Mouse (Mus musculus) embryonic facial prominence, embryonic 15.5 days (tissue): Measurements from ENCODE around the gene Dusp16. TPM values are rescaled to one million over a fixed set of nuclear protein-coding genes. Genes with fewer than 3 reads are reported as not detected.

Source experiments
- ATAC-seq: fragments of 200-750 bp; cut with Nextera tagmentation; 2 replicates; pipeline ENCODE4 v1.8.0; 2017; ENCODE audit warnings: low read depth, moderate TSS enrichment; ENCODE audit not compliant: insufficient number of reproducible peaks, low FRiP score, low TSS enrichment
- H3K27ac ChIP-seq: fragments of 300-500 bp; sonication (generic); replicated peaks from 2 replicates; pipeline ENCODE4 v1.5.1; 2015; ENCODE audit warnings: mild to moderate bottlenecking, inconsistent platforms
- H3K27me3 ChIP-seq: fragments of 300-500 bp; sonication (generic); 2 replicates; pipeline ENCODE4 v1.6.1; 2015; ENCODE audit warnings: inconsistent platforms
- H3K36me3 ChIP-seq: fragments of 300-500 bp; sonication (generic); 2 replicates; pipeline ENCODE4 v1.6.1; 2015; ENCODE audit warnings: mild to moderate bottlenecking, inconsistent platforms
- H3K4me1 ChIP-seq: fragments of 300-500 bp; sonication (generic); 2 replicates; pipeline ENCODE4 v1.6.1; 2015; ENCODE audit warnings: inconsistent platforms
- H3K4me2 ChIP-seq: fragments of 300-500 bp; sonication (generic); replicated peaks from 2 replicates; pipeline ENCODE4 v1.6.1; 2015; ENCODE audit warnings: mild to moderate bottlenecking, inconsistent platforms
- H3K4me3 ChIP-seq: fragments of 300-500 bp; sonication (generic); replicated peaks from 2 replicates; pipeline ENCODE4 v1.5.1; 2015; ENCODE audit warnings: mild to moderate bottlenecking, inconsistent platforms
- H3K9ac ChIP-seq: fragments of 300-500 bp; sonication (generic); 2 replicates; pipeline ENCODE4 v1.6.1; 2015; ENCODE audit warnings: inconsistent platforms
- H3K9me3 ChIP-seq: fragments of 300-500 bp; sonication (generic); replicated peaks from 2 replicates; pipeline ENCODE4 v1.6.1; 2016; ENCODE audit warnings: inconsistent platforms
- WGBS: fragments of 180-500 bp; shearing (Covaris S2); methylation state at CpG from one replicate; pipeline ENCODE4 v1.1.7; 2015; 5-methylcytosine and 5-hydroxymethylcytosine counted together
- polyA plus RNA-seq: library from polyadenylated mRNA; unstranded; fragments of >200 nt; fragmentation: Nextera tagmentation; extraction: Ambion mirVana; gene quantifications from 2 replicates; pipeline ENCODE4 v1.2.1, GENCODE M21; 2015

Dusp16 gene
- 19.6 and 20.3 TPM in 2 replicates for polyA plus RNA-seq

GRCm38 (mm10) chr6:134792141-134793045 lies at the start of gene Dusp16:
TSS of gene Dusp16 (minus strand) at chr6:134792625.
- H3K4me2 ChIP-seq = peak within 1 kb of the TSS; percentile 54
- peak within 1 kb of the TSS; percentile 94 for H3K9ac ChIP-seq
- H3K27ac ChIP-seq = peak within 1 kb of the TSS; percentile 98
- H3K36me3 ChIP-seq = no peaks in the 10 kb centered on the region
- peaks cover 13% of the 10 kb centered on the region for H3K4me1 ChIP-seq
- peak; percentile 87 for ATAC-seq
- H3K9me3 ChIP-seq = no peaks in the 10 kb centered on the region
- WGBS = under 1% methylated on average over 89 of the region's 108 CpGs
- no peaks in the 10 kb centered on the region for H3K27me3 ChIP-seq
- H3K4me3 ChIP-seq = peak within 1 kb of the TSS; percentile 79

GRCm38 (mm10) chr6:134840346-134840745 lies 47.9 kb upstream of the Dusp16 start:
- H3K4me2 ChIP-seq = no peak overlapping the region
- no peaks in the 10 kb centered on the region for H3K4me1 ChIP-seq
- no peaks in the 10 kb centered on the region for H3K9me3 ChIP-seq
- no peak overlapping the region for H3K4me3 ChIP-seq
- WGBS = 78% methylated on average over 2 of the region's 2 CpGs
- H3K36me3 ChIP-seq = no peaks in the 10 kb centered on the region
- no peak for ATAC-seq
- no peak overlapping the region for H3K9ac ChIP-seq
- H3K27ac ChIP-seq = no peak overlapping the region
- H3K27me3 ChIP-seq = no peaks in the 10 kb centered on the region

- no peak overlapping the region for H3K4me3 ChIP-seq
- H3K27me3 ChIP-seq = no peaks in the 10 kb centered on the region
- H3K4me1 ChIP-seq = no peaks in the 10 kb centered on the region
- no peak overlapping the region for H3K27ac ChIP-seq
- H3K9me3 ChIP-seq = no peaks in the 10 kb centered on the region
- H3K4me2 ChIP-seq = no peak overlapping the region
- WGBS = 90% methylated on average over 4 of the region's 4 CpGs
- H3K36me3 ChIP-seq = no peaks in the 10 kb centered on the region
- ATAC-seq = no peak
- H3K9ac ChIP-seq = no peak overlapping the region
Measured at GRCm38 (mm10) chr6:134838111-134838510, 45.7 kb upstream of the Dusp16 start.

GRCm38 (mm10) chr6:134834585-134835251 lies 42.3 kb upstream of the Dusp16 start:
- no peak overlapping the region for H3K4me2 ChIP-seq
- WGBS = 77% methylated on average over 9 of the region's 9 CpGs
- H3K9ac ChIP-seq = no peak overlapping the region

GRCm38 (mm10) chr6:134830776-134831175 lies 38.4 kb upstream of the Dusp16 start:
- H3K27me3 ChIP-seq = no peaks in the 10 kb centered on the region
- H3K9ac ChIP-seq = peak overlapping the region; percentile 48
- no peak for ATAC-seq
- peak overlapping the region; percentile 76 for H3K4me3 ChIP-seq
- H3K27ac ChIP-seq = peak overlapping the region; percentile 87; the same call in 1 of the 2 replicates
- H3K36me3 ChIP-seq = no peaks in the 10 kb centered on the region
- no peaks in the 10 kb centered on the region for H3K9me3 ChIP-seq
- H3K4me1 ChIP-seq = peaks cover 12% of the 10 kb centered on the region
- peak overlapping the region; percentile 78 for H3K4me2 ChIP-seq
- WGBS = 1% methylated on average over 10 of the region's 10 CpGs

More at GRCm38 (mm10) chr6:134834585-134835251, 42.3 kb upstream of the Dusp16 start:
- Histone ChIP-seq H3K4me1 (0 out of 2 replicates have a peak, but pooled peaks cover 2% of the 10 kb centered on the region), H3K27ac (no peak overlapping the region), H3K36me3 (no peaks in the 10 kb centered on the region), H3K4me3 (no peak overlapping the region), H3K9me3 (no peaks in the 10 kb centered on the region), H3K27me3 (no peaks in the 10 kb centered on the region)
- no peak for ATAC-seq

- Histone ChIP-seq H3K36me3 (no peaks in the 10 kb centered on the region), H3K27me3 (no peaks in the 10 kb centered on the region), H3K4me1 (peaks cover 12% of the 10 kb centered on the region), H3K4me2 (peak within 1 kb of the TSS; percentile 78), H3K27ac (peak within 1 kb of the TSS; percentile 96), H3K4me3 (peak within 1 kb of the TSS; percentile 76), H3K9ac (peak within 1 kb of the TSS; percentile 54), H3K9me3 (no peaks in the 10 kb centered on the region)
- under 1% methylated on average over 56 of the region's 58 CpGs for WGBS
- peak; percentile 97 for ATAC-seq
Measured at GRCm38 (mm10) chr6:134829786-134830700, 37.6 kb upstream of the Dusp16 start, which contains the start of gene Crebl2. TSS of gene Crebl2 (plus strand) at chr6:134830154.

GRCm38 (mm10) chr6:134822844-134823243 lies 30.4 kb upstream of the Dusp16 start:
- H3K27me3 ChIP-seq = no peaks in the 10 kb centered on the region
- no peaks in the 10 kb centered on the region for H3K4me1 ChIP-seq
- H3K4me2 ChIP-seq = no peak overlapping the region
- no peaks in the 10 kb centered on the region for H3K9me3 ChIP-seq
- H3K9ac ChIP-seq = no peak overlapping the region
- ATAC-seq = no peak
- H3K4me3 ChIP-seq = no peak overlapping the region
- no peaks in the 10 kb centered on the region for H3K36me3 ChIP-seq
- 70% methylated on average over 10 of the region's 10 CpGs for WGBS
- H3K27ac ChIP-seq = no peak overlapping the region

- H3K4me1 ChIP-seq = 0 out of 2 replicates have a peak, but pooled peaks cover 9% of the 10 kb centered on the region
- WGBS = 55% methylated on average over 6 of the region's 6 CpGs
- H3K36me3 ChIP-seq = no peaks in the 10 kb centered on the region
- H3K27me3 ChIP-seq = no peaks in the 10 kb centered on the region
- H3K9me3 ChIP-seq = no peaks in the 10 kb centered on the region
- no peak for ATAC-seq
- no peak overlapping the region for H3K9ac ChIP-seq
- H3K4me2 ChIP-seq = no peak overlapping the region
- no peak overlapping the region for H3K27ac ChIP-seq
- H3K4me3 ChIP-seq = no peak overlapping the region
Measured at GRCm38 (mm10) chr6:134820411-134820810, 28.0 kb upstream of the Dusp16 start.

GRCm38 (mm10) chr6:134819741-134820140 lies 27.3 kb upstream of the Dusp16 start:
- ATAC-seq = no peak
- Histone ChIP-seq H3K4me2 (no peak overlapping the region), H3K9me3 (no peaks in the 10 kb centered on the region), H3K4me3 (no peak overlapping the region), H3K4me1 (0 out of 2 replicates have a peak, but pooled peaks cover 9% of the 10 kb centered on the region), H3K36me3 (no peaks in the 10 kb centered on the region), H3K9ac (no peak overlapping the region), H3K27ac (no peak overlapping the region), H3K27me3 (no peaks in the 10 kb centered on the region)
- 42% methylated on average over 5 of the region's 5 CpGs for WGBS

- 49% methylated on average over 12 of the region's 12 CpGs for WGBS
- H3K4me3 ChIP-seq = no peak overlapping the region
Measured at GRCm38 (mm10) chr6:134817051-134817928, 24.9 kb upstream of the Dusp16 start.

More at GRCm38 (mm10) chr6:134817051-134817928, 24.9 kb upstream of the Dusp16 start:
- 0 out of 2 replicates have a peak, but pooled peaks cover 9% of the 10 kb centered on the region for H3K4me1 ChIP-seq
- no peak overlapping the region for H3K9ac ChIP-seq
- no peak overlapping the region for H3K4me2 ChIP-seq
- H3K9me3 ChIP-seq = no peaks in the 10 kb centered on the region
- no peaks in the 10 kb centered on the region for H3K27me3 ChIP-seq
- no peaks in the 10 kb centered on the region for H3K36me3 ChIP-seq
- no peak for ATAC-seq
- H3K27ac ChIP-seq = peak overlapping the region; percentile 77
